Mouse (Mus musculus) lung, adult 10 weeks (tissue): ENCODE results near the gene Dab2. TPM values are rescaled to one million over a fixed set of nuclear protein-coding genes. Genes with fewer than 3 reads are reported as not detected.

Experiments used
- polyA plus RNA-seq: library from polyadenylated mRNA; stranded (reverse); fragments of 350-450 nt; fragmentation: Illumina TruSeq; extraction: RNeasy Lipid Tissue Mini Kit (QIAGEN cat#74804); gene quantifications from one replicate; pipeline ENCODE4 v1.2.3, GENCODE M21; 2014; ENCODE audit warnings: low read depth, low replicate concordance; ENCODE audit not compliant: insufficient read depth

Gene Dab2
- polyA plus RNA-seq: 14.6 TPM

GRCm38 (mm10) chr15:6299554-6299953 lies at the start of gene Dab2:
TSS of gene Dab2 (plus strand) at chr15:6299788.

GRCm38 (mm10) chr15:6445135-6445534 lies 145.5 kb downstream of the Dab2 start, which contains the start of gene C9:
TSS of gene C9 (plus strand) at chr15:6445327.

Other genes starting within 250 kb of the Dab2 start
- not detected for gene C9, start 145.5 kb downstream of the Dab2 start, polyA plus RNA-seq
- 9.2 TPM for gene Fyb, start 223.1 kb downstream of the Dab2 start, polyA plus RNA-seq